Mouse (Mus musculus) Patski (cell line): ENCODE data around the gene Eprs. TPM values are rescaled to one million over a fixed set of nuclear protein-coding genes. Genes with fewer than 3 reads are reported as not detected.
A peak's percentile ranks its signal among the peaks of the same experiment; 100 is the strongest.

Experiments used
- ATAC-seq: fragments of 100-300 bp; one replicate; pipeline ENCODE4 v1.8.0; 2021
- CTCF ChIA-PET: fragments of 350-600 bp; sonication (Branson Sonifier 250); formaldehyde crosslinking; loops from one replicate; lab custom pipeline; 2022; ENCODE audit warnings: inconsistent platforms; lab: Charles Lee
- POLR2A ChIA-PET: fragments of 350-600 bp; sonication (Branson Sonifier 250); formaldehyde crosslinking; loops from one replicate; lab custom pipeline; 2022; ENCODE audit warnings: antibody characterized with exemption, inconsistent platforms; lab: Charles Lee
- DNase-seq: peaks from one replicate; pipeline ENCODE4 v3.0.0-alpha.2; 2011; ENCODE audit warnings: low read depth, low spot score
- H3K27me3 ChIP-seq: fragments of 371-371 bp; one replicate; pipeline ENCODE4 v1.5.1; 2021
- CTCF ChIP-seq: fragments of 100-300 bp; IDR thresholded peaks from one replicate; pipeline ENCODE4 v1.5.1; 2021
- in situ Hi-C: fragments of 300-500 bp; cut with MboI; formaldehyde crosslinking; loops from 3 replicates; pipeline ENCODE4 v1.11.1; 2018; ENCODE audit warnings: low pct_unique_long_range_greater_than_20kb, mixed read lengths
- polyA plus RNA-seq: library from polyadenylated mRNA; unstranded; gene quantifications from one replicate; pipeline ENCODE4 v1.2.3, GENCODE M21; 2021

Eprs gene
- polyA plus RNA-seq, 1 experiment from 2014 or later: 153 TPM

DNA sequence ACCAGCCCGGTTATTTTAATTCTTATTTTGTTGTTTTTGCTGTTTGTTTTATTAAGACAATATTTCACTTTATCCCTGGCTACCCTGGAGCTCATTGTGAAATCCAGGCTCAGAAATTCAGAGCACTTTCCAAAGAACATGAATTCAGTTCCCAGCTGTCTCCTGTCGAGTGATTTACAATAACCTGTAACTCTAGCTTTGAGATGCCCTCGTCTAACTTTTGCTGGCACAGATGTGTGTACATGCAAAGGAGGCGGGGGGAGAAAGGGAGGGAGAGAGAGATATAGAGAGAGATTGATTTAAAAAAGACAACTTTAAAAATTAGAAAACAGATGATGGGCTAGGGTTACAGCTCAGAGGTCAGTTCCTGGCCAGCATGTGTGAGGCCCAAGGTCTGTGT lies 8.1 kb upstream of the Eprs start:
- ATAC-seq (no peak), DNase-seq (no peak)
- no peaks in the 10 kb centered on the region for H3K27me3 ChIP-seq
- CTCF ChIA-PET: interaction anchor here (0.9 kb wide), 1 partner anchor 9 kb away, joined by 3 read pairs; no protein-coding TSS in a partner anchor
- POLR2A ChIA-PET: no interaction called here
- in situ Hi-C loops: no loop called here
- no peak for TF ChIP-seq CTCF

DNA sequence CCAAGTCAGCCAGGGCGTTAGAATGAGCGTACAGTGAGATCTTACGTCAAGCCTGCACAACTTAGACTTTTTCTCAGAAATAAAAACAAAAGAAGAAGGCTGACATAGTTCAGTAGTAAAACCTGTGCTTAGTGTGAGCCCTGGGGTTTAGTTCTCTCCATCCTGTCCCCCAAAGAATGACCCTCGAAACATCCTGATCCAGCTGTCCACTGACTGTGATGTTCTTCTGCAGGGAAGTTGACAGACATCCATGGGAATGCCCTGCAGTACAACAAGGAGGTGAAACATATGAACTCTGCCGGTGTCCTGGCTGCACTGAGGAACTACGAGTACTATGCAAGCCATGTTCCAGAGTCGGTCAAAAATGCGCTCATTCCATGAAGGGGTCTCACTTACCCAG lies 6.6 kb upstream of the Eprs start:
- POLR2A ChIA-PET: no interaction called here
- ATAC-seq: no peak
- in situ Hi-C loops: no loop called here
- CTCF ChIA-PET: no interaction called here
- no peaks in the 10 kb centered on the region for H3K27me3 ChIP-seq
- DNase-seq: no peak
- TF ChIP-seq CTCF: no peak

DNA sequence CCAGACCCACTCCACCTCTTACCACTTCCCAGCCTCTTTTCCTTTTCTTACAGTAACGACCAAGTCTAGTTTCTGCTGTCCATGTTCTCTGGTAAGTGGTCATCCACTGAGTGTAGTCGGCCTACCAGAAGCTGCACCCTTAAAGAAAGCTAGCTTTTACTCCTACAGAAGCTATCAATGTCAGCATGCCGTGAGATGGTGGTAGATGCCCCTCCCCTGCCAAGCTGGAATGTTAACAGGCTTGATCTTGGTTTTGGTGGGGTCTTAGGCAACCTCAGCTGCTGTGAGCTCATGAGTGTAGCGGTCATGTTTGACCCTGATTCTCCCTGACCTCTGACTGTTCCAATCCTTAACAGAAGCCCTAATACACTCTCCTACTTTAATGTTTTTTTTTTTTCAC lies 4.6 kb upstream of the Eprs start:
- no peak for TF ChIP-seq CTCF
- ChIA-PET POLR2A (no interaction called here), CTCF (interaction anchor here (0.7 kb wide), 1 partner anchor 11 kb away, joined by 3 read pairs; no protein-coding TSS in a partner anchor)
- DNase-seq (no peak), ATAC-seq (no peak)
- in situ Hi-C loops: no loop called here
- no peaks in the 10 kb centered on the region for H3K27me3 ChIP-seq

DNA sequence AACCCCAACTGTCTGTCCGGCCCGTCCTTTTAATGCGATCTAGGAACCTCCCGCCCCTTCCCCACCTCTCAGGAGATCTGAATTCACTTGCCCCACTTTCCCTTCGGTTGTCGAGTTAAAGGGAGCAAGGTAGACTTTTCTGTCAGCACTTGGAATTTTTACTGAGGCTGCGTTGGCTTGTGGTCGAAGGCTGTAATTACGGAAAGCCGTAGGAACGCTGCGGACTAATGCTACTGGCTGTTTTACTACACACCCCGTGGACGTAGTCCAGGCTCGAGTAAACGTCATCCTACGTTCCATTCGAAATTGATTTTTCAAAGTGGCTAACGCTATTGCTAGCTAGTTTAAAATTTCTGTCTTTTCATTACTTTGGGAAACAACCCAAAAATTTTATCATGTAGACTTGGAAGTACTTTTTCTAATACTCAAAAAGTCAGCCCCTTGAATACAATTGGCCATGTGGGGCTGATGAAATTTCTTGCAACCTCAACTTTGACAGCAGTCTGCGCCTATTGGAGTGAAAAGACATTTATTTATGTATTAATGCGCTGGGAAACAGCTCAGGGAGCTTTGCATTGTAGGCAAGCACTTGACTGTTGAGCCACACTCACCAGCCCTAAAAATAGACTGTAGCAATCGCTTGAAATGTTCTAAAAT lies 810 bp downstream of the Eprs start:
- ATAC-seq: peak; percentile 74
- in situ Hi-C loops: no loop called here
- ChIA-PET POLR2A (no interaction called here), CTCF (no interaction called here)
- no peak for DNase-seq
- H3K27me3 ChIP-seq: no peaks in the 10 kb centered on the region
- no peak for TF ChIP-seq CTCF

DNA sequence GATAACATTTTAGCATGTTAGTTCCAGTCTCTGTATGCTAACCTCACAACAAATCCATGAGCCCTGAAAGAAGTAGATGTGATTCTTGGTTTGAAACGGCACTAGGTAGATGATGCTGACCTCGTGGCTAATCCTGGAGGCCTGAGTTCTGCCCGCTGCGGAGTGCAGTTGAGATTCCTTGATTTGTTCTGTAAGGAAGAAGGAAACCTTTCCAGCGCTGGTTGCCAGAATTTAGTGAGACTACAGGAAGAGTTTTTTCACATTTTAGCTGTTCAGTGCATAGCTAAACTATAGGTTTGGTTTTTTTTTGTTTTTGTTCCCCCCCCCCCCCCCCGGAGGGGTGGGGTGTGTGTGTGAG lies 1.3 kb downstream of the Eprs start:
- no peak for TF ChIP-seq CTCF
- in situ Hi-C loops: no loop called here
- POLR2A ChIA-PET: interaction anchor here (1.4 kb wide), 1 partner anchor 10 kb away, joined by 4 read pairs; no protein-coding TSS in a partner anchor

DNA sequence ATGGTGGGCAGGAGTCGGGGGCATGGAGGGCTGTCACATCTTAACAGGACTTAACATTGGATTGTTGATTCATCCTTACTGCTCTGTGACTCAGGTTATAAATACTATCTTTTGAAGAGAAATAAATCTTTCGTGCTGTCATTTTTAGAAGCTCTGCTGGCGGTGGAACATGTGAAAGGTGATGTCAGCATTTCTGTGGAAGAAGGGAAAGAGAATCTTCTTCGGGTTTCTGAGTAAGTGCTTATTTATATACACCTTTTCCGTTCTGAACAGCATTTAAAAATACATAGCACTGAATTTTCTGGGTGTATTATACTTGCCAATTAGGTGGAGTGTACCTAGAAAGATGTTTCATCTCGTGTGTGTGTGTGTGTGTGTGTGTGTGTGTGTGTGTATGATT lies 4.5 kb downstream of the Eprs start:
- POLR2A ChIA-PET: interaction anchor here (1.1 kb wide), 1 partner anchor 34 kb away, joined by 3 read pairs; no protein-coding TSS in a partner anchor
- CTCF ChIA-PET: interaction anchor here (1.1 to 2.4 kb wide), 2 partner anchors 11 to 37 kb away, joined by 3 to 6 read pairs; no protein-coding TSS in a partner anchor
- in situ Hi-C loops: no loop called here

More for the DNA sequence above, 1.3 kb downstream of the Eprs start:
- CTCF ChIA-PET: no interaction called here
- DNase-seq: no peak
- ATAC-seq: no peak
- no peaks in the 10 kb centered on the region for H3K27me3 ChIP-seq

DNA sequence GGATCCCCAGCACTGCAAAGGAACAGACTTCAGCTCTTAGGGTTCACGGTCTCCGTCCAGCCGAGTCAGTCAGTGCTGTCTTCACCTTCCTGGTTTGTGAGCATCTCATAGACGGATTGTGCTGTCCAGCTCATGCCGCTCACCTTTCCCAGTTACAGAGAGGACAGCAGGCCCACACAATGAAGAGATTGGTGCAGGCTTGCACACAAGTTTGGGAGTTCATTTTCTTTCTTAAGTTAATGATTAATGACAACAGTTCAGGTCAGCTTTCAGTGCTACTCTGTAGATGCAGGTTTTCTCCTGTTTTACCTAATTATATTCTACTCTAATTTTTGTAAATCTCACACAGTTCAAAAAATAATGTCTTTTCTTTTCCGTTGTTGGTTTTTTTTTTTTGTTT lies 7.1 kb downstream of the Eprs start:
- in situ Hi-C loops: no loop called here
- ATAC-seq: no peak
- ChIA-PET CTCF (interaction anchor here (0.5 to 1.9 kb wide), 4 partner anchors 12 to 1423 kb away, joined by 3 to 5 read pairs (median 4); no protein-coding TSS in a partner anchor), POLR2A (no interaction called here)
- H3K27me3 ChIP-seq: no peaks in the 10 kb centered on the region
- no peak for TF ChIP-seq CTCF
- DNase-seq: no peak

More for the DNA sequence above, 4.5 kb downstream of the Eprs start:
- DNase-seq: no peak
- no peak for TF ChIP-seq CTCF
- no peak for ATAC-seq
- H3K27me3 ChIP-seq: no peaks in the 10 kb centered on the region

- in situ Hi-C loops: no loop called here
- CTCF ChIA-PET: interaction anchor here (1.5 kb wide), 1 partner anchor 16 kb away, joined by 4 read pairs; no protein-coding TSS in a partner anchor
Measured at GRCm38 (mm10) chr1:185376390-185376789, 13.5 kb downstream of the Eprs start.

GRCm38 (mm10) chr1:185377429-185377828 lies 14.6 kb downstream of the Eprs start:
- no peaks in the 10 kb centered on the region for H3K27me3 ChIP-seq
- no peak for DNase-seq
- TF ChIP-seq CTCF: no peak
- in situ Hi-C loops: no loop called here
- POLR2A ChIA-PET: no interaction called here
- ATAC-seq: no peak
- CTCF ChIA-PET: interaction anchor here (1.0 to 1.9 kb wide), 3 partner anchors 10 to 15 kb away, joined by 3 to 6 read pairs (median 4); no protein-coding TSS in a partner anchor

More at GRCm38 (mm10) chr1:185376390-185376789, 13.5 kb downstream of the Eprs start:
- no peak for TF ChIP-seq CTCF
- DNase-seq (no peak), ATAC-seq (peak; percentile 31)
- POLR2A ChIA-PET: no interaction called here
- H3K27me3 ChIP-seq: no peaks in the 10 kb centered on the region

- TF ChIP-seq CTCF: no peak
- in situ Hi-C loops: no loop called here
- POLR2A ChIA-PET: interaction anchor here (1.0 kb wide), 1 partner anchor 35 kb away, joined by 3 read pairs; no protein-coding TSS in a partner anchor
- CTCF ChIA-PET: interaction anchor here (0.7 to 1.7 kb wide), 2 partner anchors 10 to 16 kb away, joined by 3 to 7 read pairs; no protein-coding TSS in a partner anchor
- DNase-seq: peak; percentile 79
- H3K27me3 ChIP-seq: no peaks in the 10 kb centered on the region
- ATAC-seq: peak; percentile 90
Measured at GRCm38 (mm10) chr1:185401615-185402014, 38.8 kb downstream of the Eprs start.

GRCm38 (mm10) chr1:185404021-185404420 lies 41.2 kb downstream of the Eprs start:
- in situ Hi-C loops: no loop called here
- H3K27me3 ChIP-seq: no peaks in the 10 kb centered on the region
- ChIA-PET CTCF (interaction anchor here (0.7 to 2.1 kb wide), 17 partner anchors 8 to 99 kb away, joined by 3 to 14 read pairs (median 4); no protein-coding TSS in a partner anchor), POLR2A (no interaction called here)
- ATAC-seq: no peak
- DNase-seq: no peak
- TF ChIP-seq CTCF: peak; percentile 40
